Mouse (Mus musculus): ENCODE measurements around the gene Olfr1392. TPM values are rescaled to one million over a fixed set of nuclear protein-coding genes. Genes with fewer than 3 reads are reported as not detected.
A peak's percentile ranks its signal among the peaks of the same experiment; 100 is the strongest.
"Not testable (repeated sequence)": the region's sequence is repeated elsewhere in the genome, so short reads cannot be mapped to it uniquely, and the experiment has no call there.

The Olfr1392 gene
- polyA plus RNA-seq, 1 experiment from 2014 or later: not detected

DNA sequence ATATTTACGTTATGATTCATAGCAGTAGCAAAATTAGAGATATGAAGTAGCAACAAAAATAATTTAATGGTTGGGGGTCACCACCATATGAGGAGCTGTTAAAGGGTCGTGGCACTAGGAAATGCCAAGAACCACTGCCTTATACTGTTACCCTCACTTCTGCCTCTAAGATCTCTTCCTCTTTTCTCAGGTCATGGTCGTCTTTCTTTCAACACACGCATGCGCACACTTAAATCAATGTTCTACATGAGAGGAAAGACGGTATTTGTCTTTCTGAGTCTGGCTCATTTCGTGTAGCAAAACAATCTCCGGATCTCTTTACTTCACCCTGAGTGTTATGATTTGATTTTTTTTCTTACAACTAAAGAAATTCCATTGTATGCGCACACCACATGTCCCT is 15.3 kb upstream of the Olfr1392 start:
- H3K36me3 ChIP-seq (ENCODE audit: control insufficient read depth, insufficient read depth, low read length): no peaks in the 10 kb centered on the region
- no peaks in the 10 kb centered on the region; the same call in 1 of the 2 replicates for H3K4me1 ChIP-seq (ENCODE audit: control insufficient read depth, insufficient read depth, low read length)
- no peak overlapping the region for H3K9ac ChIP-seq (replicated peaks; ENCODE audit: low read length)
- WGBS: 95% methylated on average over 9 of the region's 9 CpGs
- no peak for ATAC-seq (ENCODE audit: low FRiP score, low TSS enrichment)
- no peak for DNase-seq
- H3K9me3 ChIP-seq (ENCODE audit: control insufficient read depth, low read length): no peaks in the 10 kb centered on the region
- H3K4me2 ChIP-seq (ENCODE audit: low read length): no peak overlapping the region
- H3K27ac ChIP-seq (replicated peaks; ENCODE audit: low read depth, low read length): no peak overlapping the region
- no peak overlapping the region for H3K4me3 ChIP-seq (replicated peaks; ENCODE audit: low read depth, low read length)
- H3K27me3 ChIP-seq (ENCODE audit: control insufficient read depth, insufficient read depth, low read length): no peaks in the 10 kb centered on the region

GRCm38 (mm10) chr11:49270368-49270767 is 14.7 kb upstream of the Olfr1392 start:
- Histone ChIP-seq H3K36me3 (ENCODE audit: control insufficient read depth, insufficient read depth, low read length) (no peaks in the 10 kb centered on the region), H3K4me2 (ENCODE audit: low read length) (no peak overlapping the region), H3K4me3 (replicated peaks; ENCODE audit: low read depth, low read length) (no peak overlapping the region), H3K9ac (replicated peaks; ENCODE audit: low read length) (no peak overlapping the region), H3K4me1 (ENCODE audit: control insufficient read depth, insufficient read depth, low read length) (no peaks in the 10 kb centered on the region; the same call in 1 of the 2 replicates), H3K27me3 (ENCODE audit: control insufficient read depth, insufficient read depth, low read length) (no peaks in the 10 kb centered on the region), H3K9me3 (ENCODE audit: control insufficient read depth, low read length) (no peaks in the 10 kb centered on the region), H3K27ac (replicated peaks; ENCODE audit: low read depth, low read length) (no peak overlapping the region)
- no peak for ATAC-seq (ENCODE audit: low FRiP score, low TSS enrichment)
- WGBS: 90% methylated on average over 4 of the region's 4 CpGs
- no peak for DNase-seq

DNA sequence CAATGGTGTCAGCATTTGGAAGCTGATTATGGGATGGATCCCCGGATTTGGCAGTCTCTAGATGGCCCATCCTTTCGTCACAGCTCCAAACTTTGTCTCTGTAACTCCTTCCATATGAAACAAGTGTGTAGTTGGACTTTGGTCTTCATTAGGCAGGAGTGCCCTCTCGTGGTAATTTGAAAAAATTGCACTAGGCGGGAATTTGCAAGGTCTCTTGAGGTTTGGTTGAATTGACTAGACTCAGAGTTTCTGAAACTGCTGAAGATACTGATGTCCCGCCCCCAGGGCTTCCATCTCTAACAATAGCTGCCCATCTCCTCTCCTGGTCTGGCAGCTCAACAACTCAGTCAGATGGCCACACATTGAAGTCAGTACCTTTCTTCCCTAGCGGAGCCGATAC is 13.7 kb upstream of the Olfr1392 start:
- DNase-seq (peak; percentile 88), ATAC-seq (ENCODE audit: low FRiP score, low TSS enrichment) (peak; percentile 31; the same call in 1 of the 2 replicates)
- H3K4me1 ChIP-seq (ENCODE audit: control insufficient read depth, insufficient read depth, low read length): no peaks in the 10 kb centered on the region; the same call in 1 of the 2 replicates
- no peaks in the 10 kb centered on the region for H3K27me3 ChIP-seq (ENCODE audit: control insufficient read depth, insufficient read depth, low read length)
- H3K4me3 ChIP-seq (replicated peaks; ENCODE audit: low read depth, low read length): no peak overlapping the region
- no peaks in the 10 kb centered on the region for H3K36me3 ChIP-seq (ENCODE audit: control insufficient read depth, insufficient read depth, low read length)
- no peak overlapping the region for H3K27ac ChIP-seq (replicated peaks; ENCODE audit: low read depth, low read length)
- 32% methylated on average over 7 of the region's 7 CpGs for WGBS
- no peak overlapping the region for H3K4me2 ChIP-seq (ENCODE audit: low read length)
- H3K9me3 ChIP-seq (ENCODE audit: control insufficient read depth, low read length): no peaks in the 10 kb centered on the region
- no peak overlapping the region for H3K9ac ChIP-seq (replicated peaks; ENCODE audit: low read length)

DNA sequence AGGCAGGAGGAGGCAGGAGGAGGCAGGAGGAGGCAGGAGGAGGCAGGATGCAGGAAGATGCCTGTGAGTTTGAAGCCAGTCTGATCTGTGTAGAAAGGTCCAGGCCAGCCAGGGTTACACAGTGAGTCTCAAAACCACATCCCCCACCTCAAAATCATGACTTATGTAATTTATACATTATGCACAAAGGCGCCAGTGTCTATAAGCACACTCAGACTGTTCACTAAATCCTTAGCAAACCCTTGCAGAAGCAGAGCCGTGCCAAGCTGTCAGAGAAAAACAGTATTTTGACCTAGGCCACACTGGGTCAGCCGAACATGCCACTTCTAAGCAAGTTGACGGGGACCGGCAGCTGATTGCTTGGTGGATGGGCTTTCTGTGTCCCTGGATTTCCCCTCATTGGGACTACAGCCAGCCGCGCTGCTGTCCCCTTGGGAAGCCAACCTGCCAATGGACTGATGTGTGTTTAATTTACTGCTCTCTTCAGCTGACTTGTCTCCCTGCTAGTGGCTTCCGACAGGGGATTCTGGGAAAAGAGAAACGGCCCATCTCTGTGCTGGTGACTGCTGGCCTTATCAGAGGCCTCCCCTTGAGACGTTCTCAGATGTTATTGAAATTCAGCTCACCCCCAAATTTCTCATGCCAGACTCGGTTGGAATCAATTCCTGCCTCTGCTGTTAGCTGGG is 11.1 kb upstream of the Olfr1392 start:
- ATAC-seq (ENCODE audit: low FRiP score, low TSS enrichment) (peak; percentile 43; the same call in 1 of the 2 replicates), DNase-seq (peak; percentile 55)
- Histone ChIP-seq H3K27ac (replicated peaks; ENCODE audit: low read depth, low read length) (peak overlapping the region; percentile 41; the same call in 1 of the 2 replicates), H3K4me1 (ENCODE audit: control insufficient read depth, insufficient read depth, low read length) (no peaks in the 10 kb centered on the region; the same call in 1 of the 2 replicates), H3K27me3 (ENCODE audit: control insufficient read depth, insufficient read depth, low read length) (no peaks in the 10 kb centered on the region), H3K36me3 (ENCODE audit: control insufficient read depth, insufficient read depth, low read length) (no peaks in the 10 kb centered on the region), H3K9me3 (ENCODE audit: control insufficient read depth, low read length) (no peaks in the 10 kb centered on the region), H3K4me2 (ENCODE audit: low read length) (no peak overlapping the region), H3K4me3 (replicated peaks; ENCODE audit: low read depth, low read length) (no peak overlapping the region), H3K9ac (replicated peaks; ENCODE audit: low read length) (no peak overlapping the region)
- WGBS: 52% methylated on average over 11 of the region's 11 CpGs

DNA sequence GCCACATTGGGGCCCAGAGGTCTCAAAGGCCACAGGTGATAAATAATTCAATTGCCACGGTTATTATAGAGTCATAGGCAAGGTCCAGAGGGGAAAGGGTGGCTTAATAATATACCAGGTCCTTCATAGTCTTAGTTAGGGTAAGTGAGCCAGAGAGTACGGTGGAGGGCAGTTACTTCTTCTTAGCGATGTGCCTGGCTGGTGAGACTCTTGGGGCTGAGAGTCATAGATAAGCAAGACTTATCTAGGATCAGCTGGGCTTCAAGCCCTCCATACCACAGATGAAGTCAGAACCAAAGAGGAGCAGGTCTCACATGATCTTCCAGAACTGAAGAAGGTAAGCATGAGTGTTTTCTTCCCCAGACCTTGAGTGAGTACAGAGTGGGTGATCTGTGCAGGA is 6.9 kb upstream of the Olfr1392 start, which contains the start of gene Olfr1393:
Gene Olfr1393 (plus strand): TSS at position 83 of the 400 bp plus-strand sequence.
- no peaks in the 10 kb centered on the region for H3K36me3 ChIP-seq (ENCODE audit: control insufficient read depth, insufficient read depth, low read length)
- H3K9me3 ChIP-seq (ENCODE audit: control insufficient read depth, low read length): 0 out of 2 replicates have a peak, but pooled peaks cover under 1% of the 10 kb centered on the region
- WGBS: 87% methylated on average over 3 of the region's 3 CpGs
- ATAC-seq (ENCODE audit: low FRiP score, low TSS enrichment) (no peak), DNase-seq (no peak)
- H3K4me1 ChIP-seq (ENCODE audit: control insufficient read depth, insufficient read depth, low read length): no peaks in the 10 kb centered on the region; the same call in 1 of the 2 replicates
- no peak within 1 kb of the TSS for H3K4me2 ChIP-seq (ENCODE audit: low read length)
- H3K27ac ChIP-seq (replicated peaks; ENCODE audit: low read depth, low read length): no peak within 1 kb of the TSS
- H3K9ac ChIP-seq (replicated peaks; ENCODE audit: low read length): no peak within 1 kb of the TSS
- H3K4me3 ChIP-seq (replicated peaks; ENCODE audit: low read depth, low read length): no peak within 1 kb of the TSS
- no peaks in the 10 kb centered on the region for H3K27me3 ChIP-seq (ENCODE audit: control insufficient read depth, insufficient read depth, low read length)

DNA sequence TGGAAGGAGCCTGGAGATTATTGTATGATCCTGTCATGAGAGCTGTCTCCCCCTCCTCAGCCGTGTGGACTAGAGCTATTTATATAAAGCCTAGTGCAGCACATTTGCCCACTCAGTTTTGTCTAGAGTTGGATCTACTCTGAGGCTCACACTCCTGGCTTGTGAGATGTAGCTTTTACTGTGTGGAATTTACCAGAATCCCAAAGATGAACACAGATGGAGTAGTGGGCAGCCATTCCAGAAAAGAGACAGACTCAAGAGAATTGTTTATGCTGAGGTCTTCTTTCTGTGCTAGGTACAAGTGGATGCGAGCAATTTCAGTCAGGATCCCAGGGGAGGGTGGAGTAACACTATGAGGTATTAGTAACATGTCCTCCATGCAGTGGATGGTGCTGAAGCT is 2.2 kb downstream of the Olfr1392 start:
- H3K4me2 ChIP-seq (ENCODE audit: low read length): no peak overlapping the region
- no peak overlapping the region for H3K27ac ChIP-seq (replicated peaks; ENCODE audit: low read depth, low read length)
- 89% methylated on average over 2 of the region's 2 CpGs for WGBS
- H3K9ac ChIP-seq (replicated peaks; ENCODE audit: low read length): no peak overlapping the region
- H3K36me3 ChIP-seq (ENCODE audit: control insufficient read depth, insufficient read depth, low read length): no peaks in the 10 kb centered on the region
- no peak overlapping the region for H3K4me3 ChIP-seq (replicated peaks; ENCODE audit: low read depth, low read length)
- DNase-seq (no peak), ATAC-seq (ENCODE audit: low FRiP score, low TSS enrichment) (no peak)
- H3K4me1 ChIP-seq (ENCODE audit: control insufficient read depth, insufficient read depth, low read length): no peaks in the 10 kb centered on the region
- 0 out of 2 replicates have a peak, but pooled peaks cover 3% of the 10 kb centered on the region for H3K9me3 ChIP-seq (ENCODE audit: control insufficient read depth, low read length)
- no peaks in the 10 kb centered on the region for H3K27me3 ChIP-seq (ENCODE audit: control insufficient read depth, insufficient read depth, low read length)

GRCm38 (mm10) chr11:49292777-49293176 is 7.7 kb downstream of the Olfr1392 start:
- no peaks in the 10 kb centered on the region for H3K27me3 ChIP-seq (ENCODE audit: control insufficient read depth, insufficient read depth, low read length)
- DNase-seq: peak; percentile 14

GRCm38 (mm10) chr11:49304441-49304840 is 19.4 kb downstream of the Olfr1392 start, which contains the start of gene Olfr10:
TSS of gene Olfr10 (plus strand) at chr11:49304741.
- no peak within 1 kb of the TSS for H3K9ac ChIP-seq (replicated peaks; ENCODE audit: low read length)
- no peaks in the 10 kb centered on the region for H3K36me3 ChIP-seq (ENCODE audit: control insufficient read depth, insufficient read depth, low read length)
- H3K4me3 ChIP-seq (replicated peaks; ENCODE audit: low read depth, low read length): no peak within 1 kb of the TSS
- H3K4me1 ChIP-seq (ENCODE audit: control insufficient read depth, insufficient read depth, low read length): no peaks in the 10 kb centered on the region
- no peak within 1 kb of the TSS for H3K4me2 ChIP-seq (ENCODE audit: low read length)
- no peak for DNase-seq
- H3K9me3 ChIP-seq (ENCODE audit: control insufficient read depth, low read length): no peaks in the 10 kb centered on the region
- no peak for ATAC-seq (ENCODE audit: low FRiP score, low TSS enrichment)
- H3K27me3 ChIP-seq (ENCODE audit: control insufficient read depth, insufficient read depth, low read length): no peaks in the 10 kb centered on the region
- no peak within 1 kb of the TSS for H3K27ac ChIP-seq (replicated peaks; ENCODE audit: low read depth, low read length)

More at GRCm38 (mm10) chr11:49292777-49293176, 7.7 kb downstream of the Olfr1392 start:
- Histone ChIP-seq H3K9me3 (ENCODE audit: control insufficient read depth, low read length) (no peaks in the 10 kb centered on the region), H3K4me2 (ENCODE audit: low read length) (no peak overlapping the region), H3K9ac (replicated peaks; ENCODE audit: low read length) (no peak overlapping the region), H3K27ac (replicated peaks; ENCODE audit: low read depth, low read length) (no peak overlapping the region), H3K4me3 (replicated peaks; ENCODE audit: low read depth, low read length) (no peak overlapping the region), H3K4me1 (ENCODE audit: control insufficient read depth, insufficient read depth, low read length) (no peaks in the 10 kb centered on the region), H3K36me3 (ENCODE audit: control insufficient read depth, insufficient read depth, low read length) (no peaks in the 10 kb centered on the region)
- WGBS: 68% methylated on average over 3 of the region's 3 CpGs
- no peak for ATAC-seq (ENCODE audit: low FRiP score, low TSS enrichment)

DNA sequence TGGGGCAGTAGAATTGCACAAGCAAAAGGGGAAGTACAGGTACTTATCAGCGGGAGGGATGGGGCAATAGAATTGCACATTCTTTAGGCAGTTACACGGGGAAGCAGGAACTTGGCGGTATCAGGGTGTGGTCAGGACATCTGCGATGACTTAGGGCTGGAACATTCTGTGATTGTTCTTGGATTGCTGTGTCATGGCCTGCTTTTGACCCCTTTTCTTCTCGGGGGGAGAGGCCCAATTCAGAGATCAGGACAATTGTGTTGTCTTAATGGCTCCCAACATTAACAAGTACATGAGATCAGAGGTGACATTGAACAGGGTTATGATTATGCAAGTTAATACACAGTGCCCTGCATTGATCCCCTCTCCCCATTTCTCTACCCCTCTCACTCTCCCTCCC is 23.5 kb downstream of the Olfr1392 start:
- not testable (repeated sequence) for H3K9me3 ChIP-seq (ENCODE audit: control insufficient read depth, low read length); H3K4me2 ChIP-seq (ENCODE audit: low read length); H3K9ac ChIP-seq (replicated peaks; ENCODE audit: low read length); H3K4me1 ChIP-seq (ENCODE audit: control insufficient read depth, insufficient read depth, low read length); DNase-seq; ATAC-seq (ENCODE audit: low FRiP score, low TSS enrichment); H3K4me3 ChIP-seq (replicated peaks; ENCODE audit: low read depth, low read length); H3K27ac ChIP-seq (replicated peaks; ENCODE audit: low read depth, low read length); H3K27me3 ChIP-seq (ENCODE audit: control insufficient read depth, insufficient read depth, low read length); H3K36me3 ChIP-seq (ENCODE audit: control insufficient read depth, insufficient read depth, low read length)
- 83% methylated on average over 5 of the region's 5 CpGs for WGBS
